Mouse (Mus musculus): ENCODE measurements at regions not wholly inside any gene's neighbourhood (a gene's known extent, or its start where the extent isn't known, plus 50 kb on each side); places are given as distances from the start of the nearest gene placed in this dataset.

- TF ChIP-seq UBTF (IDR thresholded peaks at IDR 0.05; ENCODE audit: low read depth, low read length) (no peak), CTCF (conservative IDR thresholded peaks at IDR 0.05 in 1 of 2, IDR thresholded peaks at IDR 0.05 in 1 of 2; ENCODE audit: low read depth in 2 of 2, low read length in 2 of 2) (no peak), POLR2A (IDR thresholded peaks at IDR 0.05; ENCODE audit: low read depth, low read length) (no peak), BHLHE40 (IDR thresholded peaks at IDR 0.05; ENCODE audit: low read depth, low read length) (no peak), POLR2AphosphoS2 (IDR thresholded peaks at IDR 0.05; ENCODE audit: low read depth, low read length) (no peak), JUND (conservative IDR thresholded peaks at IDR 0.05; ENCODE audit: low read depth, low read length) (no peak), CHD2 (IDR thresholded peaks at IDR 0.05; ENCODE audit: low read length) (no peak), RCOR1 (conservative IDR thresholded peaks at IDR 0.05; ENCODE audit: low read depth, low read length) (no peak), KAT2A (IDR thresholded peaks at IDR 0.05; ENCODE audit: insufficient replicate concordance, low read length) (no peak), ZC3H11A (IDR thresholded peaks at IDR 0.05; ENCODE audit: low read depth, low read length) (no peak), CHD1 (IDR thresholded peaks at IDR 0.05; ENCODE audit: low read depth, low read length) (no peak)
These were observed 157.6 kb upstream of the Rspo3 start for GRCm38 (mm10) chr10:29693009-29693935.
